Mouse (Mus musculus): ENCODE measurements around the gene Foxr1. TPM values are rescaled to one million over a fixed set of nuclear protein-coding genes. Genes with fewer than 3 reads are reported as not detected.

Foxr1 gene
- total RNA-seq (2021) = not detected in 2 replicates
- long read RNA-seq, experiment 1 = 0 reads
- long read RNA-seq, experiment 2 = 0 reads

GRCm38 (mm10) chr9:44440961-44441360 is at the start of gene Foxr1:
Gene Foxr1, minus strand, starts transcription at chr9:44441136.
- DNase-seq = no peak

GRCm38 (mm10) chr9:44490086-44490967 is 49.4 kb upstream of the Foxr1 start:
- DNase-seq = peak; percentile 65

DNA sequence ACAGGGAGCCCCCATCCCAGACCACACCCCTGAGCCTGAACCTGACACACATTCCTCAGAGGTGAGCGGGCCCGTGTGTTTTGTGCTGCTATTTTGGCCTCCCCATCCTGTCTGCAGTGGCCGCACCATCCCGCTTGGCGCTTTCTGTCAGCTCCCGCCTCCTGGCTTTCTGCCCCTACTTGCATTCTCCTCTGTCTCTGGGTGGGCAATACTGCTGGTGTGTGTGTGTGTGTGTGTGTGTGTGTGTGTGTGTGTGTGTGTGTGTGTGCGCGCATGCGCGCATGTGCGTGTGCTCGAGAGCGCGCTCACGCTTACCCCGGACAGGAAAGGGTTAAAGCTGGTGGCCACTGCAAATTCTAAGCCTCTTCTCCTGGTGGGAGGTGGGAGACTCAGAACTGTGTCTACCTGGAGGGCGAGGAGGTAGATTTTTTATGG is 48.7 kb upstream of the Foxr1 start:
- DNase-seq = peak; percentile 60

GRCm38 (mm10) chr9:44488855-44489381 is 48.0 kb upstream of the Foxr1 start:
- DNase-seq = peak; percentile 88

DNA sequence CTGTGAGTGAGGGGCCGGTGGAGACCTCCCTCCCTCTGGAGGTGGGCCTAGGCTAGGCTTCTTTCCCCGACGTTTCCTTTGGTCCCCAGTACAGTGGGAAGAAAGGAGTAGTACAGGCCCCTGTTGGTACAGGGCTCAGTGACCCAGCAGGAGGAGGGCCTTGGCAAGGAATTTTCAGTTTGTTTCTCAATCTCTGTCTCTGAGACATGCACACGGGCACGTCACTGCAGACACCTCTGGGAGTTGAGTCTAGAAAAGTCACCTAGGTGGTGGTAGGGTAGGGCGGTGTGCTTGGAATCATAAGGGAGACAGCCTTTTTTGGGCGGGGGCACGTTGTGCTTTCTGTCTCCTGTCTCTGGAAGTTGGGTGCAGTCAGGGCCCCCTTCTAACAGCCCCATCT is 47.5 kb upstream of the Foxr1 start:
- DNase-seq = peak; percentile 76

- peak; percentile 93 for DNase-seq
Observed at GRCm38 (mm10) chr9:44487441-44487840, 46.5 kb upstream of the Foxr1 start.

DNA sequence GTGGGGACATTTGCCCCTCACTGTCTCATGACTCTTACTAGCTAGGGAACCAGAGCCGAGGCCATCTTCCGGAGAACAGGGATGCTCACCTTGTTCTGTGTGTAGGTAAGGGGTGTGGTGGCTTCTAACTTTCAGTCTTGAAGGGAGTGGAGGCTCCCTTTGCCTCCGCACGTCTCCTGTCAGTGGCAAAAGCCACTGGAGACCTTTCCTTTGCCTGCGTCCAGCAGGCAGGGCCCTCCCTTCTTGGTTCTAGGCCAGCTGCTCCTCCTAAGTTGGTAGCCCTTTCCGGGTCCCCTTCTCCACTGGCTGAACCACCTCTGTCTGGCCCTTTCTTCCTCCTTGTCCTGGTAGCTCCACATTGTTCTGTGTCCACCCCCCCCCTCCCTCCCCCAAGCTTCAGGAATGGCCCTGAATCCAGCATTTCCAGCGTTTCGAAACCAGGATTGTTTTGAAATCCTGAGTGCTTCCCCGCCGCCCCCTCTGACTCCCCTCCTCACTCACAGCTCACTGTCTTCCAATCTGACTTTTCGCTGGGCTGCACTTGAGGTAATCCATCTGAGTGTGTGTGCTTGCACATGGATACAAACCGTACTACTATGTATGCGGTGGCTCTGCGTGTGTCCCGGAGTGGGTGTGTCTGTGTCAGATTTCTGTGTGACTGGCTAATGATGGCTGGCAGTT is 45.9 kb upstream of the Foxr1 start:
- peak; percentile 76 for DNase-seq

- DNase-seq = peak; percentile 88
Observed at GRCm38 (mm10) chr9:44486335-44486734, 45.4 kb upstream of the Foxr1 start.

DNA sequence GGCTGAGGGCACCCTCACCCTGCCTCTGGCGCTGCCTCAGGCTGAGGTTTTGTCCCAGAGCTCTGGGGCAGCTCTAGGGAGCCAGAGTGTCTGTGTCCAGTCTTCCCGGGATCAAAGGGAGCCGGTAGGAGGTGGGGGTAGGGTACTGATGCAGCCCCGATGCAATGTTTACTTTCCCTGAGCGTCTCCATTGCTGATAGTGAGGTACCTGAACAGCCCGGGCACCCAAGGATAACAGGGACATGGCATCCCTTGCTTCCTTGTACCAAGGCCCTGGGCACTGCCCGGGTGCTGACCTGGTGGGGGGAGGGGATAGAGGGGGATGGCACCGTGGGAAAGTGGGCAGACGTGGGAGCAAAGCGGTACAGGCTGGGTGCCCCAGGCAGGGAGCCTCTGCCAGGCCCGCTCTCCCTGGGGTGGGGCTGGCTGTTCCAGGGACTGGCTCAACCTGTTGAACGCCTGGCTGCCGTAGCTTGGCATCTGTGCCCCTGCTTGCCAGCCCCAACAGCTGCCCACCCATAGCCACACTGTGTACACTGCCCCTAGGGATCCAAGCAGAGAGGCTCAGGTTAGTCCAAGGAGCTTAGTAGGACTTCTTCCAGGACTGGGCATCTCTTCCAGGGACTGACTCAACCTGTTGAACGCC is 44.7 kb upstream of the Foxr1 start:
- peak; percentile 73 for DNase-seq

GRCm38 (mm10) chr9:44485105-44485515 is 44.2 kb upstream of the Foxr1 start:
- peak; percentile 14 for DNase-seq

DNA sequence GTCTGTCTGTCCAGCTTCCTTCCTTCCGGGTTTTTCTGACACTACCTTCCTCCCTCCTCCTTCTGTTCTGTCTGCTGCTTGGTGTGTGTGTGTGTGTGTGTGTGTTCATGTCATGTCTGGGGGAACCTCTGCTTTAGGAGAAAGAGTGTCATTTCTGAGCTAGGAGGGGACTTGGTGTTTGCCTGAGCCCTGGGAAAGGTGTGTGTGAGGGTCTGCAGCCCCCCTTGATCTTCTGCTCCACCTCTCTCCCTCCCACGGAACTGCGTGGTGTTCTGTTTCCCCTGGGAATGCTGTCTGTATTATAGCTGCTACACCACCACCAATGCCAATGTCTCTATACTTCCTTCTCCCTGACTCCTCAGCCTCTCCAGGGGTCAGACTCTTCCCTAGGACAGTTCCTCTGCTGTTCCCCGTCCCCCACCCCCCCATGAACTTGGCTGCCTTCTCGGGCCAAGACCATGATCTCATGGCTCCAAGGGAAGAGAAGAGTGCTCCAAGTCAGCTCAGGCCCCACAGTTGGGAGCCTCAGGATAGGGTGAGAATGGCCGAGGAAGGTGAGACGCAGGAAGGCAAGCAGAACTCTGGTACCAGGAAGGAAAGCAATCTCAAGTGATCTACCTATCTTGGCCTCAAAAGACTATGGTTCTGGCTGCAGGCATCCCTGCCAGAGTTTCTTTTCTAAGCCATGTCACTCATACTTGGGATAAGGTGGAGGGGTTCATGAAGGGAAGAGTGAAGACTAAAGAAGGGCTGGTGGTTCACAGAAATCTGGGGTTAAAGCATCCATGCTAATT is 43.6 kb upstream of the Foxr1 start:
- DNase-seq = peak; percentile 30

DNA sequence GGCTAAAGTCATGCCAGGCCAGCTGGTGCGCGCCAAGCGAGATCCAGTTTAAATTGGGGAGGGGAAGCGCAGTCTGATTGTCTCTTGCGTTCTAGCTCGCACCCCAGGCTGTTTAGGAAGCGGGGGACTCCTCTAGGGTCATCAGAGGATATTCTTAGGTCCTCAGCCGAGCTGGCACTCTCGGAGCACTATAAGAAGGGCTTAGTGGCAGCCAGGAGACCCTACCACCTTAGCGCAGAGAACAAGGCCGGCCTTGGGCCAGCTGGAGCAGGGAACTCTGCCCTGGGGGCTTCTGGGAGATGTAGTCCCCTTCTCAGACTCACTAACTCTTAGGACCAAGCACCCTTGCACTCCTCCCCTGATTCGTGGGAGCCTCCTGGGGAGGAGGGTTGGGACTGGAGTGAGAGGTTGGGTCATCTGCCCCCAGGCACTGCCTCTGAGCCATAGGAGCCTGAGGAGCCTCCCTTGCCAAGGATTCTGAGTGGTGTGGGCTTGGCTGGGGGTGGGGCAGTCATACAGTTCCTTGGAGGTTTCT is 42.6 kb upstream of the Foxr1 start:
- peak; percentile 86 for DNase-seq

- DNase-seq = peak; percentile 54
Observed at GRCm38 (mm10) chr9:44483041-44483509, 42.1 kb upstream of the Foxr1 start.

DNA sequence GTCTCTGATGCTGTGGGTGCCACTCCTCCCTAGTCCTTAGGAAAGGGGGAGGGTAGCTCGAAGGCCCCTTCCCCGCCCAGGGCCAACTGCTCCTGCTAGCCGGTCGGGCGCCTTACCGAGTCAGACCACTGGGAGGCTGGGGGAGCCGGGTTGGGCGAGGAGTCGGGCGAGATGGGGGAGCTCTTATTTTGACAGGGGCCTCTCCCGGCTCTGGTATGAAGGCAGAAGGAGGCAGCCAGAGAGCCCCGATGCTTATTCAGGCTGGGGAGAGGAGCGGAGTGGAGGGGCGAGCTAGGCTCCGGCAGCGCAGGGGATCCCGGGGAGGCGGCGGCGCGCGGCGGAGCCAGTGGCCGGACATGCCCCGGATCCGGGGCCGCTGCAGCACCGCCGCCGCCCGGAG is 41.6 kb upstream of the Foxr1 start, which contains the start of gene Bcl9l:
Gene Bcl9l (plus strand): TSS at position 274 of the 400 bp plus-strand sequence.
- peak; percentile 98 for DNase-seq

DNA sequence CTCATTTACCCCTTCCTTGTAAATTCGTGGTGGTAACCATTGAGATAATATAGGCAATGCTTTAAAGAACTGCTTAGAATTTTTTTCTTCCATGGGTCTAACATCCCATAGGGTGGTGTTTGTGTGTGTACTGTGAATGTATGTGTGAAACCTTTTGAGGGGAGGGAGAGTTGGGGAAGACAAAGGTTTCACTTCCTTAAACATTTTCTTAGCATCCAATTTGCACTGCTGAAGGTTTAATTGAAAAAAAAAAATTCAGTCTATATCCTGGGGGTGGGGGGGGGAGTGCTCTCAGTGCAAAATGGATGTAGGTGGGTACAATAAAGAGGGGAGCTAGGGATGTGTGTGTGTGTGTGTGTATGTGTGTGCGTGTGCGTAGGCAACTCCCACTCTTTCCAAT is 41.2 kb upstream of the Foxr1 start:
- DNase-seq = no peak

DNA sequence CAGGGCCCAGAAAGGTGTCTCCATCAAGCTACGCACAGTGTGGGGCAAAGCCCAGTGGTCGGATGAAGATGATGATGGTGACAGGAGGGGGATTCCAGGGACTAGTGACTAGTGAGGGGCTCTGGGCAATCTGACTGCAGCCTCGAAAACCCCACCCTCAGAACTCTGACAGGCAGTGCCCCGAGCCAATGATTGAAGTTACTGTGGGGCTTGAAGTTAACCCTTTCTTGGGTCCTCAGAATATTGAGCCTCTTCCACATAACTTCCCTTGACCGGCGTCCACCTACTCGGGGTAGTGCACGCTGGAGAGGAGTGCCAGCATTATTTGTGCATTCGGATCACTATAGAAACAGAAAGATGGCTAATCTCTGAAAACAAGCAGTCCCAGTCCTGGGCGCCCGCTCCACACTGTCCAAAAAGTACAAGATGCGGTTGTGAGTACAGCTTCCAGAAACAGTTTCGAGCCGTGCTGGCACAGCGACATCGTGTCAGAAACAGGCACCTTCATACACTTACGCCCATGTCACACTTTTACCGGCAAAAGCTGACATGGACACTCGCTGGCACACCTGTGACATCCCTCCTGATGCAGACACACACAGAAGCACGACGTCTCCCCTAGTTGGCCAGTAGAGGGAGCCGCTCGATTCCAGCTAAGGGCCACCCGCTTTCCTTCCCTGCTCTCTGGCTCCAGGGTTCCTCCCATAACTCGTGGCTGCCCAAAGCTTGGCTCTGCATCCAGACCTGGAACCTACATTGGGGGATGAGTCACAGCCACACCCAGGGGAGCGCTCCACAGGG is 38.9 kb upstream of the Foxr1 start:
- DNase-seq = peak; percentile 92

DNA sequence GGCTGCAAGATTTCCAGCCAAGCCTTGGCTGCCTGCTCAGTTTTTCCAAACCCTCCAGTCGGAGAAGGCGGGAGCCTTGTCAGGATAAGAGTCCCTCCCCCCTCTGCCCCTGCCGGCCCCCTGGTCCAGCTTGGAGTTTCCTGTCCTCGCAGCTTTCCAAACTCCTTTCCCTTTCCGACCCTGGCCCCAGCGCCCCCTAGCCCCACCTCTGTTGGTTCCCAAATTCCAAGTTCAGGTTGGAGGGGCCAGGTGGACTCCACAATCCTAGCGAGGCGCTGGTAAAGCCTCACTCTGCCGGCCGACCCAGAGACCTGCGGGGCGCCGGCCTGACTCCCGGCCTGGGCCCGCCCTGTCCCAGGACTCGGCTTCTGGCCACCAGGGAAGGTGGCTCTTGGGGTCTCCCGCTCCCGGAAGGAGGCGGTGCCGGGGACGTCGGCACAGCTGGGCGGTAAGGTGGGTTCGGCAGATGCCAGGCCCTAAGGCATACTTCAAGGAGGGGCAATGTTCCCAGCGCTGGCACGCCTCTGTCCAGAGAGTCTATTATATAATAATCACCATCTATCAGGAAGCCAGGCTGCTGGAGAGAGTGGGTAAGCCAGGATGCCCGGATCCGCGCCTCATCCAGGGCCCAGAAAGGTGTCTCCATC is 38.1 kb upstream of the Foxr1 start:
- DNase-seq = peak; percentile 90

DNA sequence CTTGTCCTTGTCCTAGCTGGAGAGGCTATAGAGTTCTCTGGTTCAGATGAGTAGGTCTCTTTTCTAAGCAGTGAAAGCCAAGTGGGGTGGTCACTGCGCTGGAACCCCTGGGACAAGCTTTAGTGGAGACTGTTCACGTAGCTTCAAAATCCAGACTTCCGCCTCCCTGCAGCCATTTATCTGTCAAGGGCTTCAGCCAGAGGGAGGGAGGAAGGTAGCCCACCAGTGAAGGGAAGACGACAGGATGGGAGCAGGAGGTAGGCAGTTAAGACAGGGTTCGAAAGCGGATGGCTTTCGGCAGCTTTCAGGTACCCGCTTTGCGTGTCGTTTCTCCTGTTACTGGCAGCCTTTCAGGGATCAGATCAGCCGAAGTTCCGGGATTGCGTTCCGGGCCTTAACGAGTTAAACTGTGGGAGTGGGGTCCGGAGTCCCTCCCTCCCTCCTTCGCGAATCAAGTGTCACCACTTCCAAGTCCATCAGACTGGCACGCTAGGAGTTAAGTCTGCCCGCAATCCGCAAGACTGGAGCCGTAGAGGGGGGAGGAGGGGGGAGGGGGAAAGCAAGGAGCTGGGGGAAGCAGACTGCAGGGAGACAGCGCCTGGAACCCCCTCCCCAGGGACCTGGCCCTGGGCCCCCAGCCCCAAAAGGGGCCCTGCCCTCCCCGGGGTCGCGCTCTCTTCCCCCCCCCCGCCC is 37.4 kb upstream of the Foxr1 start:
- DNase-seq = peak; percentile 77

Data from adrenal gland, postnatal 14 days (tissue).